Comparison of ENCODE assay signal across 9 mouse cellular contexts in the genomic region with DNA sequence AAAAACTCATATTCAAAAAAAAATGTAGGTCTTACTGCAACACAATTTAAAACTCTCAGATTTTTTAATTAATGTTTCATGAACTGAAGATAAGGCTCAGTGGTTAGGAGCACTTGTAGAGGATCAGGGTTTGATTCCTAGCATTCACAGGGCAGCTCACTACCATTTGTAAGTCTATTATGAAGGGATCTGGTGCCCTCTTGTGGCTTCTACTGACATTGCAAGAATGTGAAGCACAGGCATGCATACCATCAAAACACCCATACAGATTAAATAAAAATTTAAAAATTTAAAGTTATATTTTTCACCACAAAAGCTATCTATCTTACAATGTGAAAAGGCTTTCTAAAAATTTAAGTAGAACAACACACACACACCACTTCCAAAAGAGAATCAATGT.
A peak's percentile ranks its signal among the peaks of the same experiment; 100 is the strongest.
DNase-seq lines count a peak whose midpoint lies in the region; ATAC-seq lines count a peak whose summit lies in the region.
"Had no signal": no experiment of that assay in that cellular context is flagged by ENCODE, and none has a peak within 500 bp of the region (broad histone marks: within the 10 kb centered on the region; RNA-seq: fewer than 3 reads in every experiment).

No protein-coding gene starts in this region.

- H3K27ac ChIP-seq in forebrain, embryonic 16.5 days (ENCODE audit: low read length) = no peak overlapping the region
- H3K27ac ChIP-seq: neural tube, embryonic 12.5 days had no signal

- no peak for ATAC-seq in forebrain, embryonic 16.5 days

- no peak overlapping the region for H3K4me2 ChIP-seq in forebrain, embryonic 16.5 days (ENCODE audit: low read length)
- H3K4me2 ChIP-seq: neural tube, embryonic 12.5 days had no signal

- DNase-seq in gastrocnemius, postnatal 10 days = peak; percentile 22
- DNase-seq in gastrocnemius, postnatal 25 days = no peak
- peak; percentile 12 for DNase-seq in right cerebral cortex, postnatal 4 days
- DNase-seq in right cerebral cortex, postnatal 14 days = no peak
- peak; percentile 37 for DNase-seq in c-Kit-positive CD71-positive TER-119-positive erythroid progenitor cells, embryonic 14.5 days (ENCODE audit: low spot score)
- peak; percentile 40 for DNase-seq in kidney, postnatal 14 days
- peak; percentile 14 to 34 for DNase-seq in natural killer cell, adult 2 months (ENCODE audit: low spot score in 2 of 2)

- no peaks in the 10 kb centered on the region for H3K27me3 ChIP-seq in forebrain, embryonic 16.5 days (replicated peaks; ENCODE audit: control insufficient read depth, insufficient read depth, low read length)
- H3K27me3 ChIP-seq: neural tube, embryonic 12.5 days had no signal

- no peaks in the 10 kb centered on the region for H3K4me1 ChIP-seq in forebrain, embryonic 16.5 days (replicated peaks; ENCODE audit: control insufficient read depth, insufficient read depth, low read length)
- H3K4me1 ChIP-seq: neural tube, embryonic 12.5 days had no signal

- H3K9me3 ChIP-seq in forebrain, embryonic 16.5 days (ENCODE audit: control insufficient read depth, low read length) = no peaks in the 10 kb centered on the region
- H3K9me3 ChIP-seq: neural tube, embryonic 12.5 days had no signal

- no peak overlapping the region for H3K9ac ChIP-seq in forebrain, embryonic 16.5 days (replicated peaks; ENCODE audit: low read depth, low read length)
- H3K9ac ChIP-seq: neural tube, embryonic 12.5 days had no signal

- H3K36me3 ChIP-seq in forebrain, embryonic 16.5 days (ENCODE audit: control insufficient read depth, insufficient read depth) = no peaks in the 10 kb centered on the region
- H3K36me3 ChIP-seq: neural tube, embryonic 12.5 days had no signal

- H3K4me3 ChIP-seq in forebrain, embryonic 16.5 days (replicated peaks; ENCODE audit: low read length) = no peak overlapping the region
- H3K4me3 ChIP-seq: neural tube, embryonic 12.5 days had no signal

Comparison
In these comparisons a context has a peak if more than half of its experiments do, and no peak if none do; other contexts are left out.
1. DNase-seq: peak in gastrocnemius, postnatal 10 days (single experiment), right cerebral cortex, postnatal 4 days (single experiment), c-Kit-positive CD71-positive TER-119-positive erythroid progenitor cells, embryonic 14.5 days (single experiment), kidney, postnatal 14 days (single experiment) and natural killer cell, adult 2 months (2 of 2); none in gastrocnemius, postnatal 25 days (single experiment) and right cerebral cortex, postnatal 14 days (single experiment).